Mouse (Mus musculus) heart, postnatal 0 days (tissue): ENCODE results near the gene Nenf.

Source experiments
- CTCF ChIP-seq: IDR thresholded peaks from 2 replicates; pipeline ENCODE4 v1.5.1; 2016; ENCODE audit warnings: antibody characterized with exemption, control low read depth, low read depth
- EP300 ChIP-seq: IDR thresholded peaks from 2 replicates; pipeline ENCODE4 v1.6.1; 2016; ENCODE audit warnings: antibody characterized with exemption, low read depth

GRCm38 (mm10) chr1:191281171-191281570 is 36.8 kb downstream of the Nenf start:
- TF ChIP-seq CTCF = no peak
- no peak for TF ChIP-seq EP300
